Mouse (Mus musculus) naive thymus-derived CD4-positive, alpha-beta T cell, adult 2 months (primary cell): Measurements from ENCODE around the gene Chrna10.

Experiments used
- DNase-seq: peaks from one replicate; pipeline ENCODE4 v3.0.0-alpha.2; 2011; ENCODE audit warnings: low read depth

Gene Chrna10

DNA sequence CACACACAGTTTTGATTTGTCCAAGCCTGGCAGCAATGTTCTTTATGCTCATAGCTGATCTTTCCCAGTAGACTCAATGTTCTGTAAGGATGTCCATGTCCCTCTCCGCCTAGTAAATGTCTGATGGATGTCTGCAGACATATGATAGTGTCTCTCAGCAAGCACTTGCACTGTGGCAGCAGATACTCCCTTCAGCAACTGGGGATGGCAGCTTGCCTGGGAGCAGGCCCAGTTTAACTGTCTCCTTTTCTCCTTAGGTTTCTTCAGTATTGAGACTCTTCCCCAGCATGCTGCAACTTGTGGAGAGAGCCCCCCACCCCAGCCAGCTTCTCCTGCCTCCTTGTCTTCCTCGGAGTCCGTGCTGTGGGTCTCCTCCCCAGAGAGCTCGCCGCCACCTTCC lies 34.8 kb downstream of the Chrna10 start:
- DNase-seq = no peak

DNA sequence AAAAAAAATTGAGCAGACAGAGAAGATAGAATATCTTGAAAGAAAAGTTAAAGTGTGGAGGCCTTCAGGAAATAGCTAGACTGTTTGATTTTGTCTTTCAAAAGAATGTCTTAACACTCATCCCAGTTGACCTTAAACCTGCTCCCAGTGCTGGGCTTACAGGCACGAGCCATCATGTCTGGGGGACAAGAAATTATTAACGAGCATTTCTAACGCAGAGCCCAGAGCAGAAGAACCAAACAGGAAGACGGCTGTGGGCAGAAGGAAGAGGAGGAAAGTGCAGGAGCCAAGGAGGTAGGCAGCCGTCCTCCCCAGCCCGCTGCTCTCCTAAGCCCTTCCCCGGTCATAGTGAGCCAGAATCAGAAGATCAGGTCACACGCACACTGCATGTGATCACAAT lies 36.3 kb downstream of the Chrna10 start:
- no peak for DNase-seq

DNA sequence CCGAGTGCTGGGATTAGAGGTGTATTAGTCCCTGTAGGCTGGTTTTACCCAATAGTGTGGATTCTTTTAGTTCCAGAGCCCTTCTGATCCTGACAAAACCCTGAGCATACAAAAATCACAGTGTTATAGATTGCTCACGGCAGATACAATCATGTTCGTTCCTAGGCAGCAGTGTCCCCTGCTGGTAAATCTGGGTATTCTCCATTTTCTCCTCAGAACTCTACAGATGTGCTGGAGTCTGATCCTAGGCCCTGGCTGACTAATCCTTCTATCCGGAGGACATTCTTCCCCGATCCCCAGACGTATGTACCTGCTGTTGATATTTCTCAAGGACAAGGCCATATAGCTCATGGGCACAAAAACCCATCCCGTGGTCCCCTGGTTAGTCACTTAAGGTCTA lies 38.1 kb downstream of the Chrna10 start:
- DNase-seq = peak; percentile 62

DNA sequence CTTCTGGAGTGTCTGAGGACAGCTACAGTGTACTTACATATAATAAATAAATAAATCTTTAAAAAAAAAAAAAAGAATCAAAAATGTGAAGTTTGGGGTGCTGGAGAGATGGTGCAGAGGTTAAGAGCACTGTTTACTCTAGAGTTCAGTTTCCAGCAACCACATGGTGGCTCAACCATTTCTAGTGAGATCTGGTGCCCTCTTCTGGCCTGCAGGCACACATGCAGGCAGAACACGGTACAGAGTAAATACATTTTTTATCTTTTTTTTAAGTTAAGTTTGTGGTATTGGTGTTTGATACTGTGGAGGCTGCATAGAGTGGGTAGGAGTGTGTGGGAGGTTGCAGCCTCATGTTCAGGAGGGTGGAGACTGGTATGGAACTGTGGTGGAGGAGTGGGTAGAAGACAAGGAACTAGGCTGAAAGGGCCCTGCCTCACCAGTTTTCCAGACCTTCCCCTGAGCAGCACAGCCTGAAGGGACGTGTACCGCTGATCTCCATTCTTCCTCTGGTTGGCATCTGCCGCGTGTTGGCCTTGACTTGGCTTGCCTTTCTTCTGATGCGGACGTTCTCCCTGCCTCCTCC lies 39.8 kb downstream of the Chrna10 start:
- DNase-seq = peak; percentile 71

DNA sequence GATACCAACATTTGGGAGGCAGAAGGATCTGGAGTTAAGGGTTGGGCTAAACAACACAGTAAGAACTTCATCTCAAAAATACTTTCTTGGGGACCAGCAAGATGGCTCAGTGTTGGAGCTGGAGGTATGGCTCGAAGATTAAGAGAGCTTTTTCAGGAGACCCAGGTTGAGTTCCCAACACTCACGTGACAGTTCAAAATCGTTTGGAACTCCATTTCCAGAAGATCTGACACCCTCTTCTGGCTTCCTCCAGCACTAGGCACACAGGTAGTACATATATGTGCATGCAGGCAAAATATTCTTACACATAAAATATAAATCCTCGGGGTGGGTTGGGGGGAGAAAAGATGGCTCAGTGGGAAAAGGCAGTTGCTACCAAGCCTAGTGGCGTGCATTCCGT lies 50.3 kb downstream of the Chrna10 start:
- no peak for DNase-seq

DNA sequence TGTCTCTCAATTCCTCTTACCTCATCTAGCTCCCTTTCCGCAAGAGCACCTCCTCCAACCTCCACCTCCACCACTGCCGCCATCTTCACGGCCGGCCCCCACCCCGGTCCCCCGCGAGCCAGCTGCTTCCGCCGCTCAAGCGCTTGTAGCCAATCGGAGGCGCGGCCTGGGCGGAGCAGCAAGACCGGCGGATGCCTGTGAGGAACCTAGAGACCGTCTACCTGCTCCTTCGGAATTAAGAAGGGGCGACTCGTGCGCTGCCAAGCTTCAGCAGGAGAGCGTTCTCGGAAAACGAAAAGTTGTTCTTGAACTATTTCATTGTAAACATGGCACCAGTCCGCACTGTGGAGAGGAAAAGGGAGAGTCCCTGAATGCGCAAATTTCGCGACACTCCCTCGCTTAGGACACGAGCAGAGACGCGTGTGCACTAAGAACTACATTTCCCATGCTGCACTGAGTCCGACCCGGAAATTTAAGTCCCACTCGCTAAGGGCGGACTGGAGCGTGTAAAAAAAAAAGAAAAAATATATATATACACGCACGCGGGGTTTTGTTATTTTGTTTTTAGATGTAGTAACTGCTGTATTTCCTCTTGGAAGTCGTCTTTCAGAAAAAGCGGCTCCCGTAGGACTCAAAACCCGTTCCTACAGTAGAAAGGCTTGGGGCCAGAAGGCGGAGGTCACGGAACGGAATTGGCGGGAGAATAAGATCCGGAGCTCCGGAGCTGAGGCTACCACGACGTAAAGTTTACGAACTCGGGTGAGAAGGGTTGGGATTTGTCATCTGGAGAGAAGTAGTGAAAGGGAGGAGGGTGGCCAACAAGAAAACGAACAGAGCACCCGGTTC lies 51.4 kb downstream of the Chrna10 start, which contains the start of the genes Rnf121, Xndc1 and Xntrpc:
Rnf121 (minus strand) TSS at position 424 of the 846 bp plus-strand sequence.
Xndc1 (plus strand) TSS at position 466 of the 846 bp plus-strand sequence.
Xntrpc (plus strand) TSS at position 668 of the 846 bp plus-strand sequence.
- peak; percentile 92 for DNase-seq

DNA sequence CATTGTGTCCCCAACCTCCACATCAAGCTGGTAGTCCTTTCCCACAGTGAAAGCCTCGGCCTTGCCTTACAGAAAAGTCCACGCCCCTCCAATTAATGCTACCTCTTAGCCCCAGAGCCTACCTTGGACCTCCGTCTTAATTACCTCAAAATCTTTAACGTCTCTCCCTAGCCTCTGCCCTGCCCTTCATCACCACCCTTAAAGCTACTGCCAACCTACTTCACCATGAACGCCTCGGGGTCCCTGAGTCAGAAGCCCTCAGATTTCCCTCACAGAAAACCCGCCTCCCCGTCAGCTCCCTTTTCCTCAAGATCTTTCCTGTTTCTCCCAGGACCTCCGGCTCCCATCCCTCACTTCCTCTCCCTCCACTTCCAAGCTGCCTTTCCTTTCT lies 52.0 kb downstream of the Chrna10 start:
- no peak for DNase-seq

DNA sequence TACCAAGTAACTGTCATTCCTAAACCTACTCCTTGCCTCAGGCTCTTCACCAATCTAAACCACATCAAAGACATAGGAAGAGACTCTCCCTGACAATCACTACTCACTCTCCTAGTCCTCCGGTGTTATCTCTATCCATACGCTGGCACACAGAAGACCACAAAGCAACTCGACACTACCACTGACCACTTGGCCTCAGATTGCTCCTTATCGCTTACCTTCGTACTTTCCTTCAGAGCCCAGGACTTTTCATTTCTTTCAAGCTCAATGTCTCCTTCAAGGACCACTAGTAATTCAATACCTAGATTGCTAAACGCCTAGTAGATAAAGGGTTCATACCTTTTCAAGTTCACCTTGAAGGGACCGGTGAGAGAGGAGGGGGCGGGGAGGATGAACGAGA lies 52.7 kb downstream of the Chrna10 start:
- DNase-seq = no peak

DNA sequence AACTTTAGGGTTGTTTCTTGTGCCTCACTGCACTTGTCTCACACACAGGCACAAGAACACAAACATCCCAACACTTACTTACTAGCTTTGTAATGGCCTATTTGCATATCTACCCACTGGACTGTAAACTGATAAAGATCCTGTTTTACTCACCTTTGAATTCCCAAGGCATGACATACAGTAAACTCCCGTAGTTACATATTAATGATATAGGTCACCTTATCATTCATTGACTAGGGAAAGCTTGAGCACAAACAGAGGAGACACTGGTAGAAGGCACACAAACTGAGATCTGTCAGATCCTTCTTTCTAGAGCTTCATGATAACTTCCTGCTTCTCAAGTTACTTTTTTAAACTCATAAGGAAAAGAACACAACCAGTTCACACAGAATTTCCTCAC lies 54.4 kb downstream of the Chrna10 start:
- no peak for DNase-seq

DNA sequence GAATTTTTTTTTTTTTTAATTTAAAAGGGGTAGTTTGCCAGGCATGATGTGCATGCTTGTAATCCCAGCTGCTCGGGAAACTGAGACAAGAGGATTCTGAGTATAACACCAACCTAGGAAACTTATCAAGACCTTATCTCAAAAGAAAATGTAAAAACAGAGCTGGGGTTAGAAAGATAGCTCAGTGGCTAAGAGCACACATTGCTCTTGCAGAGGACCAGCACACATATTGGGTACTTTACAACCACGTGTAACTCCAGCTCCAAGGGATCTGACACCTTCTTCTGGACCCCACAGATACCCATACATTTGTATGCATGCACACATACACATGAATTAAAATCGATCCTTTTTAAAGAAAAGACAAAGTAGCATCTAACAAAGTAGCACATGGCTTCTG lies 55.3 kb downstream of the Chrna10 start:
- no peak for DNase-seq
